Mouse (Mus musculus) hindbrain, embryonic 12.5 days (tissue): ENCODE results near the gene Speg. TPM values are rescaled to one million over a fixed set of nuclear protein-coding genes. Genes with fewer than 3 reads are reported as not detected.
A peak's percentile ranks its signal among the peaks of the same experiment; 100 is the strongest.

Source experiments
- ATAC-seq: fragments of 200-750 bp; cut with Nextera tagmentation; 2 replicates; pipeline ENCODE4 v1.8.0; 2017; ENCODE audit warnings: moderate TSS enrichment; ENCODE audit not compliant: low FRiP score
- H3K27ac ChIP-seq: fragments of 300-500 bp; sonication (generic); 2 replicates; pipeline ENCODE4 v1.5.1; 2016; ENCODE audit warnings: mild to moderate bottlenecking
- H3K27me3 ChIP-seq: fragments of 300-500 bp; sonication (generic); 2 replicates; pipeline ENCODE4 v1.6.1; 2016; ENCODE audit warnings: mild to moderate bottlenecking
- H3K36me3 ChIP-seq: fragments of 300-500 bp; sonication (generic); 2 replicates; pipeline ENCODE4 v1.6.1; 2016; ENCODE audit warnings: mild to moderate bottlenecking
- H3K4me1 ChIP-seq: fragments of 300-500 bp; sonication (generic); 2 replicates; pipeline ENCODE4 v1.6.1; 2016
- H3K4me2 ChIP-seq: fragments of 300-500 bp; sonication (generic); replicated peaks from 2 replicates; pipeline ENCODE4 v1.6.1; 2016; ENCODE audit warnings: mild to moderate bottlenecking
- H3K4me3 ChIP-seq: fragments of 300-500 bp; sonication (generic); 2 replicates; pipeline ENCODE4 v1.5.1; 2016; ENCODE audit warnings: mild to moderate bottlenecking
- H3K9ac ChIP-seq: fragments of 300-500 bp; sonication (generic); 2 replicates; pipeline ENCODE4 v1.6.1; 2016; ENCODE audit warnings: mild to moderate bottlenecking, moderate library complexity
- H3K9me3 ChIP-seq: fragments of 300-500 bp; sonication (generic); replicated peaks from 2 replicates; pipeline ENCODE4 v1.6.1; 2016; ENCODE audit warnings: mild to moderate bottlenecking
- WGBS: fragments of 180-500 bp; shearing (Covaris S2); methylation state at CpG from one replicate; pipeline ENCODE4 v1.1.7; 2016; 5-methylcytosine and 5-hydroxymethylcytosine counted together
- polyA plus RNA-seq: library from polyadenylated mRNA; unstranded; fragments of >200 nt; fragmentation: Nextera tagmentation; extraction: Ambion mirVana; gene quantifications from 2 replicates; pipeline ENCODE4 v1.2.1, GENCODE M21; 2016

The Speg gene
- polyA plus RNA-seq, 1 experiment from 2014 or later: 19.1 TPM

GRCm38 (mm10) chr1:75371317-75372095 is 3.6 kb upstream of the Speg start:
- peaks cover 24% of the 10 kb centered on the region for H3K4me1 ChIP-seq
- no peak overlapping the region for H3K4me3 ChIP-seq
- H3K9me3 ChIP-seq: no peaks in the 10 kb centered on the region
- H3K9ac ChIP-seq: no peak overlapping the region
- no peak overlapping the region for H3K4me2 ChIP-seq
- no peak overlapping the region for H3K27ac ChIP-seq
- H3K27me3 ChIP-seq: peaks cover 35% of the 10 kb centered on the region
- H3K36me3 ChIP-seq: no peaks in the 10 kb centered on the region
- WGBS: 56% methylated on average over 13 of the region's 13 CpGs
- ATAC-seq: no peak

GRCm38 (mm10) chr1:75372450-75372849 is 2.6 kb upstream of the Speg start:
- Histone ChIP-seq H3K4me2 (no peak overlapping the region), H3K27ac (no peak overlapping the region), H3K9ac (no peak overlapping the region), H3K4me3 (no peak overlapping the region), H3K27me3 (peaks cover 37% of the 10 kb centered on the region), H3K36me3 (no peaks in the 10 kb centered on the region), H3K9me3 (no peaks in the 10 kb centered on the region), H3K4me1 (peaks cover 24% of the 10 kb centered on the region)
- ATAC-seq: no peak
- WGBS: 67% methylated on average over 3 of the region's 3 CpGs

GRCm38 (mm10) chr1:75373276-75373675 is 1.8 kb upstream of the Speg start:
- Histone ChIP-seq H3K4me2 (no peak overlapping the region), H3K27me3 (peaks cover 41% of the 10 kb centered on the region), H3K9ac (no peak overlapping the region), H3K27ac (peak overlapping the region; percentile 68), H3K36me3 (no peaks in the 10 kb centered on the region), H3K9me3 (no peaks in the 10 kb centered on the region), H3K4me3 (no peak overlapping the region), H3K4me1 (peaks cover 24% of the 10 kb centered on the region)
- ATAC-seq: no peak
- 40% methylated on average over 3 of the region's 3 CpGs for WGBS

- Histone ChIP-seq H3K9ac (no peak overlapping the region), H3K4me1 (peaks cover 40% of the 10 kb centered on the region), H3K9me3 (no peaks in the 10 kb centered on the region), H3K36me3 (no peaks in the 10 kb centered on the region), H3K27me3 (peaks cover 45% of the 10 kb centered on the region), H3K4me3 (no peak overlapping the region), H3K27ac (no peak overlapping the region), H3K4me2 (no peak overlapping the region)
- no peak for ATAC-seq
- WGBS: 65% methylated on average over 2 of the region's 2 CpGs
Observed at GRCm38 (mm10) chr1:75379196-75379595, 4.1 kb downstream of the Speg start.

- WGBS: 56% methylated on average over 8 of the region's 8 CpGs
- H3K4me3 ChIP-seq: no peak overlapping the region
Observed at GRCm38 (mm10) chr1:75379931-75380330, 4.8 kb downstream of the Speg start.

GRCm38 (mm10) chr1:75380951-75381350 is 5.9 kb downstream of the Speg start:
- Histone ChIP-seq H3K27me3 (peaks cover 40% of the 10 kb centered on the region), H3K9ac (no peak overlapping the region), H3K4me3 (no peak overlapping the region), H3K4me2 (peak overlapping the region; percentile 99; the same call in 1 of the 2 replicates), H3K4me1 (peaks cover 44% of the 10 kb centered on the region), H3K9me3 (no peaks in the 10 kb centered on the region), H3K36me3 (no peaks in the 10 kb centered on the region), H3K27ac (no peak overlapping the region; the same call in 1 of the 2 replicates)
- 42% methylated on average over 2 of the region's 2 CpGs for WGBS
- ATAC-seq: no peak

More at GRCm38 (mm10) chr1:75379931-75380330, 4.8 kb downstream of the Speg start:
- Histone ChIP-seq H3K4me1 (peaks cover 42% of the 10 kb centered on the region), H3K36me3 (no peaks in the 10 kb centered on the region), H3K9me3 (no peaks in the 10 kb centered on the region), H3K27ac (no peak overlapping the region), H3K9ac (no peak overlapping the region), H3K4me2 (no peak overlapping the region), H3K27me3 (peaks cover 45% of the 10 kb centered on the region)
- no peak for ATAC-seq

GRCm38 (mm10) chr1:75381482-75382355 is 6.6 kb downstream of the Speg start:
- Histone ChIP-seq H3K4me2 (peak overlapping the region; percentile 99), H3K27ac (peak overlapping the region; percentile 86), H3K4me1 (peaks cover 49% of the 10 kb centered on the region), H3K4me3 (peak overlapping the region; percentile 81), H3K36me3 (no peaks in the 10 kb centered on the region), H3K9me3 (no peaks in the 10 kb centered on the region), H3K27me3 (peaks cover 42% of the 10 kb centered on the region), H3K9ac (peak overlapping the region; percentile 92)
- 2% methylated on average over 43 of the region's 60 CpGs for WGBS
- ATAC-seq: peak; percentile 43

- under 1% methylated on average over 28 of the region's 28 CpGs for WGBS
- ATAC-seq: peak; percentile 45
- no peaks in the 10 kb centered on the region for H3K36me3 ChIP-seq
- peak overlapping the region; percentile 99 for H3K4me2 ChIP-seq
- no peaks in the 10 kb centered on the region for H3K9me3 ChIP-seq
- H3K9ac ChIP-seq: peak overlapping the region; percentile 92
- H3K4me3 ChIP-seq: peak overlapping the region; percentile 81
- H3K4me1 ChIP-seq: peaks cover 57% of the 10 kb centered on the region
- peak overlapping the region; percentile 86 for H3K27ac ChIP-seq
- peaks cover 47% of the 10 kb centered on the region for H3K27me3 ChIP-seq
Observed at GRCm38 (mm10) chr1:75382356-75383071, 7.4 kb downstream of the Speg start.

GRCm38 (mm10) chr1:75384470-75385141 is 9.5 kb downstream of the Speg start:
- Histone ChIP-seq H3K36me3 (no peaks in the 10 kb centered on the region), H3K4me2 (peak overlapping the region; percentile 30; the same call in 1 of the 2 replicates), H3K9ac (no peak overlapping the region), H3K4me3 (no peak overlapping the region), H3K4me1 (peaks cover 71% of the 10 kb centered on the region), H3K27me3 (peaks cover 55% of the 10 kb centered on the region), H3K9me3 (no peaks in the 10 kb centered on the region), H3K27ac (no peak overlapping the region)
- no peak for ATAC-seq
- 85% methylated on average over 27 of the region's 27 CpGs for WGBS

- Histone ChIP-seq H3K9me3 (no peaks in the 10 kb centered on the region), H3K4me2 (peak overlapping the region; percentile 30), H3K27ac (peak overlapping the region; percentile 35; the same call in 1 of the 2 replicates), H3K27me3 (peaks cover 60% of the 10 kb centered on the region), H3K4me3 (no peak overlapping the region), H3K9ac (peak overlapping the region; percentile 44), H3K4me1 (peaks cover 71% of the 10 kb centered on the region), H3K36me3 (no peaks in the 10 kb centered on the region)
- no peak for ATAC-seq
- 68% methylated on average over 20 of the region's 20 CpGs for WGBS
Observed at GRCm38 (mm10) chr1:75385142-75385730, 10.1 kb downstream of the Speg start.

- H3K36me3 ChIP-seq: no peaks in the 10 kb centered on the region
- H3K4me2 ChIP-seq: peak overlapping the region; percentile 30
- H3K9ac ChIP-seq: no peak overlapping the region
- WGBS: 30% methylated on average over 4 of the region's 4 CpGs
- H3K9me3 ChIP-seq: no peaks in the 10 kb centered on the region
- H3K4me1 ChIP-seq: peaks cover 69% of the 10 kb centered on the region
- no peak overlapping the region for H3K4me3 ChIP-seq
- H3K27me3 ChIP-seq: peaks cover 63% of the 10 kb centered on the region
- H3K27ac ChIP-seq: peak overlapping the region; percentile 35
- no peak for ATAC-seq
Observed at GRCm38 (mm10) chr1:75386149-75386548, 11.1 kb downstream of the Speg start.
